Comparison of ENCODE assay signal across 21 mouse cellular contexts in genomic region chr11:3309884-3310283, GRCm38 (mm10). TPM values are rescaled to one million over a fixed set of nuclear protein-coding genes. Genes with fewer than 3 reads are reported as not detected.
DNase-seq lines count a peak whose midpoint lies in the region; ATAC-seq lines count a peak whose summit lies in the region.
"Had no signal": no experiment of that assay in that cellular context is flagged by ENCODE, and none has a peak within 500 bp of the region (broad histone marks: within the 10 kb centered on the region; RNA-seq: fewer than 3 reads in every experiment).

No protein-coding gene starts in this region.

- peaks cover 95% of the 10 kb centered on the region for H3K36me3 ChIP-seq in megakaryocyte, embryonic 14.5 days (replicated peaks; ENCODE audit: low read length)
- H3K36me3 ChIP-seq in limb, embryonic 10.5 days = peaks cover 91% of the 10 kb centered on the region

- 97% methylated on average over 4 of the region's 4 CpGs for WGBS in limb, embryonic 10.5 days

- H3K4me1 ChIP-seq in megakaryocyte, embryonic 14.5 days = peaks cover 90% of the 10 kb centered on the region
- H3K4me1 ChIP-seq in limb, embryonic 10.5 days = no peaks in the 10 kb centered on the region
- H3K4me1 ChIP-seq: embryonic facial prominence, embryonic 10.5 days; forebrain, embryonic 13.5 days; hindbrain, embryonic 12.5 days had no signal

- no peak overlapping the region for H3K27ac ChIP-seq in limb, embryonic 10.5 days
- H3K27ac ChIP-seq: embryonic facial prominence, embryonic 10.5 days; forebrain, embryonic 13.5 days; heart, embryonic 13.5 days; hindbrain, embryonic 12.5 days had no signal

- peak; percentile 48 for DNase-seq in CD4-positive, CD25-positive, alpha-beta regulatory T cell, adult 2 months (ENCODE audit: low read depth, low spot score)
- peak; percentile 90 for DNase-seq in thymus, postnatal 0 days (ENCODE audit: low spot score)
- no peak for DNase-seq in ovary, postnatal 14 days (ENCODE audit: low spot score)
- DNase-seq in limb, embryonic 10.5 days (ENCODE audit: low spot score) = no peak
- no peak for DNase-seq in embryo, embryonic 11 days
- DNase-seq: adrenal gland, postnatal 14 days; B cell, adult 2 months; cerebellum, adult 11-12 months; cerebellum, adult 9-11 months; cerebellum, postnatal 36 days; forebrain, postnatal 0 days; gastrocnemius, postnatal 14 days; heart, postnatal 36 days had no signal

- H3K4me3 ChIP-seq in megakaryocyte, embryonic 14.5 days (replicated peaks) = peak overlapping the region; percentile 20
- H3K4me3 ChIP-seq in limb, embryonic 10.5 days = no peak overlapping the region
- H3K4me3 ChIP-seq: embryonic facial prominence, embryonic 10.5 days; forebrain, embryonic 13.5 days; heart, embryonic 13.5 days; hindbrain, embryonic 12.5 days had no signal

- no peak for ATAC-seq in CD4-positive, CD25-positive, alpha-beta regulatory T cell, adult 4 months
- ATAC-seq in megakaryocyte, adult 5-6 weeks (ENCODE audit: poor library complexity, severe bottlenecking) = no peak
- ATAC-seq: forebrain, embryonic 13.5 days; forebrain, postnatal 0 days; hindbrain, embryonic 16.5 days had no signal

- H3K27me3 ChIP-seq in megakaryocyte, embryonic 14.5 days (replicated peaks) = no peaks in the 10 kb centered on the region
- H3K27me3 ChIP-seq in limb, embryonic 10.5 days (ENCODE audit: low read depth, poor library complexity, severe bottlenecking) = no peaks in the 10 kb centered on the region
- H3K27me3 ChIP-seq: forebrain, embryonic 13.5 days; heart, embryonic 13.5 days; hindbrain, embryonic 12.5 days had no signal

- no peaks in the 10 kb centered on the region for H3K9me3 ChIP-seq in megakaryocyte, embryonic 14.5 days
- H3K9me3 ChIP-seq in limb, embryonic 10.5 days (replicated peaks) = no peaks in the 10 kb centered on the region
- H3K9me3 ChIP-seq: embryonic facial prominence, embryonic 10.5 days; forebrain, embryonic 13.5 days; heart, embryonic 13.5 days; hindbrain, embryonic 12.5 days had no signal

RNA-seq across cellular contexts. Expression of gene Pik3ip1, which starts 20.3 kb away (rescaled TPM):
- polyA plus RNA-seq in CD4-positive, CD25-positive, alpha-beta regulatory T cell, adult 4 months (2017; shearing (Covaris generic)) = 10 to 100 TPM; 54.8 to 78.5 TPM
- 17.8 and 33.7 TPM in 2 replicates for polyA plus RNA-seq in megakaryocyte, embryonic 14.5 days (2012; ENCODE audit: insufficient read depth, low replicate concordance)
- 1.0 and 3.3 TPM in 2 replicates for total RNA-seq in megakaryocyte, adult 5-6 weeks (2015)
- total RNA-seq in megakaryocyte, adult 5-6 weeks (2017) = 2.6 and 3.8 TPM in 2 replicates
- polyA plus RNA-seq in thymus, postnatal 0 days (2015; fragmentation: Nextera tagmentation; extraction: Ambion mirVana) = 90.2 and 94.4 TPM in 2 replicates
- polyA plus RNA-seq in limb, embryonic 10.5 days (2016; fragmentation: Nextera tagmentation; extraction: Ambion mirVana) = 5.9 and 8.5 TPM in 2 replicates

RNA-seq across cellular contexts. Expression of gene Patz1, which starts 21.2 kb away (rescaled TPM):
- polyA plus RNA-seq in CD4-positive, CD25-positive, alpha-beta regulatory T cell, adult 4 months (2017; shearing (Covaris generic)) = 10 to 100 TPM; 14.2 to 17.7 TPM
- polyA plus RNA-seq in megakaryocyte, embryonic 14.5 days (2012; ENCODE audit: insufficient read depth, low replicate concordance) = 79.0 and 88.1 TPM in 2 replicates
- 25.6 and 27.7 TPM in 2 replicates for total RNA-seq in megakaryocyte, adult 5-6 weeks (2015)
- 27.2 and 33.2 TPM in 2 replicates for total RNA-seq in megakaryocyte, adult 5-6 weeks (2017)
- 87.6 and 91.1 TPM in 2 replicates for polyA plus RNA-seq in thymus, postnatal 0 days (2015; fragmentation: Nextera tagmentation; extraction: Ambion mirVana)
- 80.2 and 81.7 TPM in 2 replicates for polyA plus RNA-seq in limb, embryonic 10.5 days (2016; fragmentation: Nextera tagmentation; extraction: Ambion mirVana)

RNA-seq across cellular contexts. Expression of gene Drg1, which starts 43.7 kb away (rescaled TPM):
- polyA plus RNA-seq in CD4-positive, CD25-positive, alpha-beta regulatory T cell, adult 4 months (2017; shearing (Covaris generic)) = 100 to 1,000 TPM; 175 to 190 TPM
- 55.7 TPM in 1 of 2 replicates, not detected in the other for polyA plus RNA-seq in megakaryocyte, embryonic 14.5 days (2012; ENCODE audit: insufficient read depth, low replicate concordance)
- 127 and 137 TPM in 2 replicates for total RNA-seq in megakaryocyte, adult 5-6 weeks (2015)
- total RNA-seq in megakaryocyte, adult 5-6 weeks (2017) = 119 and 124 TPM in 2 replicates
- polyA plus RNA-seq in thymus, postnatal 0 days (2015; fragmentation: Nextera tagmentation; extraction: Ambion mirVana) = 246 and 250 TPM in 2 replicates
- 276 and 280 TPM in 2 replicates for polyA plus RNA-seq in limb, embryonic 10.5 days (2016; fragmentation: Nextera tagmentation; extraction: Ambion mirVana)

Comparison
In these comparisons a context has a peak if more than half of its experiments do, and no peak if none do; other contexts are left out.
1. DNase-seq: peak in CD4-positive, CD25-positive, alpha-beta regulatory T cell, adult 2 months (single experiment) and thymus, postnatal 0 days (single experiment); none in ovary, postnatal 14 days (single experiment), limb, embryonic 10.5 days (single experiment) and embryo, embryonic 11 days (single experiment).